Mouse (Mus musculus): ENCODE results near the gene Tnfaip3.

- TF ChIP-seq CTCF (IDR thresholded peaks at IDR 0.05; ENCODE audit: insufficient read depth, low read depth, low read length) (no peak), POLR2A (IDR thresholded peaks at IDR 0.05; ENCODE audit: insufficient read depth, low read depth, low read length) (no peak)
These were observed 55.5 kb downstream of the Tnfaip3 start for GRCm38 (mm10) chr10:18959777-18960492.
